Mouse (Mus musculus): Measurements from ENCODE around the gene Ppm1h. TPM values are rescaled to one million over a fixed set of nuclear protein-coding genes. Genes with fewer than 3 reads are reported as not detected.

Ppm1h gene
- 0.13 TPM for polyA plus RNA-seq (2012; fragmentation: generic; extraction: Trizol)

GRCm38 (mm10) chr10:122678541-122679436, at the start of gene Ppm1h:
TSS of gene Ppm1h (plus strand) at chr10:122678762.
- Histone ChIP-seq H3K4me2 (ENCODE audit: low read depth) (no peak within 1 kb of the TSS), H3K27me3 (ENCODE audit: control insufficient read depth, insufficient read depth, insufficient read length) (peaks cover 22% of the 10 kb centered on the region), H3K79me2 (ENCODE audit: control insufficient read depth, insufficient read depth) (no peaks in the 10 kb centered on the region), H3K4me3 (no peak within 1 kb of the TSS), H3K36me3 (ENCODE audit: control insufficient read depth, insufficient read depth) (no peaks in the 10 kb centered on the region), H3ac (ENCODE audit: control insufficient read depth, insufficient read length) (no peak within 1 kb of the TSS)
- TF ChIP-seq TCF3 (IDR thresholded peaks at IDR 0.05; ENCODE audit: insufficient read length, low read depth) (no peak), POLR2A (IDR thresholded peaks at IDR 0.05; ENCODE audit: insufficient read length, low read depth) (no peak), TCF12 (IDR thresholded peaks at IDR 0.05; ENCODE audit: insufficient read depth, poor library complexity, severe bottlenecking) (no peak), MAX (IDR thresholded peaks at IDR 0.05; ENCODE audit: low read depth) (no peak), MYOG (IDR thresholded peaks at IDR 0.05; ENCODE audit: control insufficient read depth in 1 of 3, insufficient read depth in 1 of 3, insufficient read length in 2 of 3, low read depth in 2 of 3) (no peak), CEBPB (IDR thresholded peaks at IDR 0.05; ENCODE audit: insufficient read depth, poor library complexity, severe bottlenecking) (no peak)

- TF ChIP-seq CEBPB (IDR thresholded peaks at IDR 0.05; ENCODE audit: insufficient read depth, poor library complexity, severe bottlenecking) (no peak), TCF12 (IDR thresholded peaks at IDR 0.05; ENCODE audit: insufficient read depth, poor library complexity, severe bottlenecking) (no peak), TCF3 (IDR thresholded peaks at IDR 0.05; ENCODE audit: insufficient read length, low read depth) (no peak), POLR2A (IDR thresholded peaks at IDR 0.05; ENCODE audit: insufficient read length, low read depth) (no peak), SRF (IDR thresholded peaks at IDR 0.05; ENCODE audit: control insufficient read depth, insufficient read length, low read depth) (no peak)
- Histone ChIP-seq H3K79me2 (ENCODE audit: control insufficient read depth, insufficient read depth) (no peaks in the 10 kb centered on the region), H3K27me3 (ENCODE audit: control insufficient read depth, insufficient read depth, insufficient read length) (no peaks in the 10 kb centered on the region), H3K4me2 (ENCODE audit: low read depth) (no peak overlapping the region), H3K4me3 (no peak overlapping the region), H3K36me3 (ENCODE audit: control insufficient read depth, insufficient read depth) (no peaks in the 10 kb centered on the region), H3ac (ENCODE audit: control insufficient read depth, insufficient read length) (no peak overlapping the region)
Observed at GRCm38 (mm10) chr10:122629003-122629402, 49.6 kb upstream of the Ppm1h start.

GRCm38 (mm10) chr10:122639879-122640278, 38.7 kb upstream of the Ppm1h start:
- H3K79me2 ChIP-seq (ENCODE audit: control insufficient read depth, insufficient read depth) = no peaks in the 10 kb centered on the region
- H3K27me3 ChIP-seq (ENCODE audit: control insufficient read depth, insufficient read depth, insufficient read length) = no peaks in the 10 kb centered on the region
- H3K36me3 ChIP-seq (ENCODE audit: control insufficient read depth, insufficient read depth) = no peaks in the 10 kb centered on the region
- no peak overlapping the region for H3K4me2 ChIP-seq (ENCODE audit: low read depth)
- no peak overlapping the region for H3K4me3 ChIP-seq
- H3ac ChIP-seq (ENCODE audit: control insufficient read depth, insufficient read length) = no peak overlapping the region
- TF ChIP-seq POLR2AphosphoS2 (IDR thresholded peaks at IDR 0.05; ENCODE audit: insufficient read length, low read depth) = no peak
- TF ChIP-seq E2F4 (IDR thresholded peaks at IDR 0.05; ENCODE audit: insufficient read depth) = no peak
- TF ChIP-seq TCF12 (IDR thresholded peaks at IDR 0.05; ENCODE audit: insufficient read depth, poor library complexity, severe bottlenecking) = no peak
- no peak for TF ChIP-seq TCF3 (IDR thresholded peaks at IDR 0.05; ENCODE audit: insufficient read length, low read depth)

DNA sequence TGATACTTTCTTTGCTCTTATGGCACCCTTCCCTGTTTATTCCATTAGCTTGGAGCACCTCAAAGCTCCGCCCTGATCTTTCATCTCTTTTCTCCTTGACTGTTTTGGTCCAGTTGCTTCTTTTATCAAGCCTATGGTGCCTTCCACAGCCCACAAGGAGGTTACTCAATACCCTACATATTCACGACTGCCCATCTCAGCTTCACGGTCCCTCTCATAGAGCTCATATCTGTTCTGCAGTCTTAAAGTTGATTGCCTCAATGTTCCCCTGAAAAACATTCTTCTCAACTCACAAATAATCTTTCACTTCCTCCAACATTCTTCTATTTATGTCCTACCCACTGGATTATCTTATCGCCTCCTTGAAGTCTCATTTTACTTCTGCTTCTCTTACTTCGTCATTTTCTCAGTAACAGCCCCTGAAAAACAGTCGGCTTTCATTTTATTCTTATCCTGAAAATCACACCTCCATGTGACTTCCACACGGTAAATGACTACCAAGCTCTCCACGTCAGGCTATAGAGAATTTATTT, 37.2 kb upstream of the Ppm1h start:
- Histone ChIP-seq H3ac (ENCODE audit: control insufficient read depth, insufficient read length) (no peak overlapping the region), H3K36me3 (ENCODE audit: control insufficient read depth, insufficient read depth) (no peaks in the 10 kb centered on the region), H3K4me3 (no peak overlapping the region), H3K79me2 (ENCODE audit: control insufficient read depth, insufficient read depth) (no peaks in the 10 kb centered on the region), H3K27me3 (ENCODE audit: control insufficient read depth, insufficient read depth, insufficient read length) (no peaks in the 10 kb centered on the region), H3K4me2 (ENCODE audit: low read depth) (no peak overlapping the region)
- TF ChIP-seq MAX (IDR thresholded peaks at IDR 0.05; ENCODE audit: low read depth) (no peak), TCF3 (IDR thresholded peaks at IDR 0.05; ENCODE audit: insufficient read length, low read depth) (no peak)

- no peak overlapping the region for H3K4me2 ChIP-seq (ENCODE audit: low read depth)
- no peak overlapping the region for H3K4me3 ChIP-seq
- no peaks in the 10 kb centered on the region for H3K27me3 ChIP-seq (ENCODE audit: control insufficient read depth, insufficient read depth, insufficient read length)
- no peak for TF ChIP-seq TCF3 (IDR thresholded peaks at IDR 0.05; ENCODE audit: insufficient read length, low read depth)
- TF ChIP-seq CEBPB (IDR thresholded peaks at IDR 0.05; ENCODE audit: insufficient read depth, poor library complexity, severe bottlenecking) = no peak
- no peak for TF ChIP-seq REST (IDR thresholded peaks at IDR 0.05; ENCODE audit: insufficient read depth, insufficient read length)
- no peak for TF ChIP-seq MYOD1 (IDR thresholded peaks at IDR 0.05; ENCODE audit: control insufficient read depth in 1 of 3, insufficient read length in 2 of 3, low read depth in 2 of 3)
- TF ChIP-seq E2F4 (IDR thresholded peaks at IDR 0.05; ENCODE audit: insufficient read depth) = no peak
- TF ChIP-seq POLR2AphosphoS2 (IDR thresholded peaks at IDR 0.05; ENCODE audit: insufficient read length, low read depth) = no peak
- no peak for TF ChIP-seq SRF (IDR thresholded peaks at IDR 0.05; ENCODE audit: control insufficient read depth, insufficient read length, low read depth)
- TF ChIP-seq USF1 (IDR thresholded peaks at IDR 0.05; ENCODE audit: low read depth) = no peak
- no peak for TF ChIP-seq MAX (IDR thresholded peaks at IDR 0.05; ENCODE audit: low read depth)
- no peak for TF ChIP-seq MYOG (IDR thresholded peaks at IDR 0.05; ENCODE audit: control insufficient read depth in 1 of 3, insufficient read depth in 1 of 3, insufficient read length in 2 of 3, low read depth in 2 of 3)
- no peak for TF ChIP-seq POLR2A (IDR thresholded peaks at IDR 0.05; ENCODE audit: insufficient read length, low read depth)
- TF ChIP-seq TCF12 (IDR thresholded peaks at IDR 0.05; ENCODE audit: insufficient read depth, poor library complexity, severe bottlenecking) = no peak
- no peak overlapping the region for H3ac ChIP-seq (ENCODE audit: control insufficient read depth, insufficient read length)
- H3K36me3 ChIP-seq (ENCODE audit: control insufficient read depth, insufficient read depth) = no peaks in the 10 kb centered on the region
- H3K79me2 ChIP-seq (ENCODE audit: control insufficient read depth, insufficient read depth) = no peaks in the 10 kb centered on the region
Observed at GRCm38 (mm10) chr10:122642125-122642524, 36.4 kb upstream of the Ppm1h start.

Data from myocyte (in vitro differentiated cells).